Mouse (Mus musculus) stomach, embryonic 14.5 days (tissue): ENCODE measurements at regions not wholly inside any gene's neighbourhood (a gene's known extent, or its start where the extent isn't known, plus 50 kb on each side); places are given as distances from the start of the nearest gene placed in this dataset.

Source experiments
- ATAC-seq: fragments of 200-750 bp; cut with Nextera tagmentation; 2 replicates; pipeline ENCODE4 v1.8.0; 2017; ENCODE audit warnings: low read depth, moderate TSS enrichment; ENCODE audit not compliant: insufficient number of reproducible peaks, insufficient read depth, low FRiP score
- H3K27ac ChIP-seq: fragments of 300-500 bp; sonication (generic); 2 replicates; pipeline ENCODE4 v1.5.1; 2014; ENCODE audit warnings: mild to moderate bottlenecking, low read length, moderate library complexity, mixed read lengths
- H3K27me3 ChIP-seq: fragments of 300-500 bp; sonication (generic); 2 replicates; pipeline ENCODE4 v1.6.1; 2014; ENCODE audit warnings: low read length, control low read depth, mixed read lengths; ENCODE audit not compliant: control insufficient read depth, insufficient read depth
- H3K36me3 ChIP-seq: fragments of 300-500 bp; sonication (generic); 2 replicates; pipeline ENCODE4 v1.6.1; 2014; ENCODE audit warnings: mild to moderate bottlenecking, control low read depth, low read length, moderate library complexity, mixed read lengths; ENCODE audit not compliant: control insufficient read depth, insufficient read depth
- H3K4me1 ChIP-seq: fragments of 300-500 bp; sonication (generic); 2 replicates; pipeline ENCODE4 v1.6.1; 2014; ENCODE audit warnings: low read length, control low read depth, mixed read lengths; ENCODE audit not compliant: control insufficient read depth, insufficient read depth
- H3K4me2 ChIP-seq: fragments of 300-500 bp; sonication (generic); replicated peaks from 2 replicates; pipeline ENCODE4 v1.6.1; 2014; ENCODE audit warnings: low read depth, low read length, control low read depth
- H3K4me3 ChIP-seq: fragments of 300-500 bp; sonication (generic); 2 replicates; pipeline ENCODE4 v1.5.1; 2014; ENCODE audit warnings: low read depth, low read length, control low read depth
- H3K9ac ChIP-seq: fragments of 300-500 bp; sonication (generic); replicated peaks from 2 replicates; pipeline ENCODE4 v1.6.1; 2014; ENCODE audit warnings: low read depth, mild to moderate bottlenecking, control low read depth, low read length, moderate library complexity, mixed read lengths
- H3K9me3 ChIP-seq: fragments of 300-500 bp; sonication (generic); 2 replicates; pipeline ENCODE4 v1.6.1; 2016; ENCODE audit warnings: low read depth, low read length, control low read depth; ENCODE audit not compliant: control insufficient read depth
- WGBS: fragments of 180-500 bp; shearing (Covaris S2); extraction: QIAGEN DNeasy Blood & Tissue Kit; methylation state at CpG from one replicate; pipeline ENCODE4 v1.1.7; 2014; 5-methylcytosine and 5-hydroxymethylcytosine counted together

- 94% methylated on average over 4 of the region's 4 CpGs for WGBS
Observed at GRCm38 (mm10) chr19:27554841-27555240, 125.2 kb upstream of the Pum3 start.

GRCm38 (mm10) chr19:27553266-27553665 lies 123.6 kb upstream of the Pum3 start:
- no peak overlapping the region for H3K4me3 ChIP-seq
- H3K4me2 ChIP-seq: no peak overlapping the region
- ATAC-seq: no peak
- H3K9me3 ChIP-seq: no peaks in the 10 kb centered on the region
- no peak overlapping the region for H3K27ac ChIP-seq
- H3K27me3 ChIP-seq: no peaks in the 10 kb centered on the region
- H3K9ac ChIP-seq: no peak overlapping the region
- H3K36me3 ChIP-seq: no peaks in the 10 kb centered on the region
- H3K4me1 ChIP-seq: no peaks in the 10 kb centered on the region
- WGBS: 78% methylated on average over 11 of the region's 11 CpGs

More at GRCm38 (mm10) chr19:27554841-27555240, 125.2 kb upstream of the Pum3 start:
- Histone ChIP-seq H3K27me3 (no peaks in the 10 kb centered on the region), H3K4me3 (no peak overlapping the region), H3K27ac (no peak overlapping the region), H3K9me3 (no peaks in the 10 kb centered on the region), H3K4me2 (no peak overlapping the region), H3K36me3 (no peaks in the 10 kb centered on the region), H3K4me1 (no peaks in the 10 kb centered on the region), H3K9ac (no peak overlapping the region)
- no peak for ATAC-seq

- Histone ChIP-seq H3K4me2 (no peak overlapping the region), H3K36me3 (no peaks in the 10 kb centered on the region), H3K4me1 (no peaks in the 10 kb centered on the region), H3K9ac (no peak overlapping the region), H3K27me3 (no peaks in the 10 kb centered on the region), H3K4me3 (no peak overlapping the region), H3K27ac (no peak overlapping the region), H3K9me3 (no peaks in the 10 kb centered on the region)
- ATAC-seq: no peak
- WGBS: 85% methylated on average over 3 of the region's 3 CpGs
Observed at GRCm38 (mm10) chr19:27537746-27538145, 108.1 kb upstream of the Pum3 start.

GRCm38 (mm10) chr19:27537066-27537465 lies 107.4 kb upstream of the Pum3 start:
- Histone ChIP-seq H3K27ac (no peak overlapping the region), H3K4me2 (no peak overlapping the region), H3K36me3 (no peaks in the 10 kb centered on the region), H3K4me1 (no peaks in the 10 kb centered on the region), H3K9me3 (no peaks in the 10 kb centered on the region), H3K27me3 (no peaks in the 10 kb centered on the region), H3K9ac (no peak overlapping the region), H3K4me3 (no peak overlapping the region)
- WGBS: 69% methylated on average over 9 of the region's 9 CpGs
- no peak for ATAC-seq

GRCm38 (mm10) chr19:27527940-27528558 lies 98.4 kb upstream of the Pum3 start:
- no peaks in the 10 kb centered on the region for H3K27me3 ChIP-seq
- no peak for ATAC-seq

GRCm38 (mm10) chr19:27519326-27520061 lies 89.9 kb upstream of the Pum3 start:
- Histone ChIP-seq H3K36me3 (no peaks in the 10 kb centered on the region), H3K4me2 (no peak overlapping the region), H3K4me1 (no peaks in the 10 kb centered on the region), H3K4me3 (no peak overlapping the region), H3K27me3 (no peaks in the 10 kb centered on the region), H3K9me3 (no peaks in the 10 kb centered on the region), H3K9ac (no peak overlapping the region), H3K27ac (no peak overlapping the region)
- no peak for ATAC-seq
- WGBS: 80% methylated on average over 5 of the region's 5 CpGs

More at GRCm38 (mm10) chr19:27527940-27528558, 98.4 kb upstream of the Pum3 start:
- H3K36me3 ChIP-seq: no peaks in the 10 kb centered on the region
- WGBS: 84% methylated on average over 6 of the region's 6 CpGs
- no peak overlapping the region for H3K4me2 ChIP-seq
- no peak overlapping the region for H3K4me3 ChIP-seq
- no peaks in the 10 kb centered on the region for H3K4me1 ChIP-seq
- no peaks in the 10 kb centered on the region for H3K9me3 ChIP-seq
- H3K27ac ChIP-seq: no peak overlapping the region
- H3K9ac ChIP-seq: no peak overlapping the region

GRCm38 (mm10) chr19:27514267-27514666 lies 84.6 kb upstream of the Pum3 start:
- Histone ChIP-seq H3K27me3 (no peaks in the 10 kb centered on the region), H3K36me3 (no peaks in the 10 kb centered on the region), H3K4me3 (no peak overlapping the region), H3K4me2 (no peak overlapping the region), H3K4me1 (no peaks in the 10 kb centered on the region), H3K9ac (no peak overlapping the region), H3K9me3 (no peaks in the 10 kb centered on the region), H3K27ac (no peak overlapping the region)
- WGBS: 84% methylated on average over 3 of the region's 3 CpGs
- no peak for ATAC-seq

GRCm38 (mm10) chr19:27513535-27513934 lies 83.9 kb upstream of the Pum3 start:
- H3K27me3 ChIP-seq: no peaks in the 10 kb centered on the region
- H3K4me3 ChIP-seq: no peak overlapping the region
- no peaks in the 10 kb centered on the region for H3K36me3 ChIP-seq
- no peak overlapping the region for H3K27ac ChIP-seq
- no peak for ATAC-seq
- WGBS: 89% methylated on average over 1 of the region's 1 CpGs
- no peaks in the 10 kb centered on the region for H3K4me1 ChIP-seq
- no peaks in the 10 kb centered on the region for H3K9me3 ChIP-seq
- H3K4me2 ChIP-seq: no peak overlapping the region
- H3K9ac ChIP-seq: no peak overlapping the region
